Mouse (Mus musculus) heart, embryonic 13.5 days (tissue): ENCODE results near the gene Gsg1l. TPM values are rescaled to one million over a fixed set of nuclear protein-coding genes. Genes with fewer than 3 reads are reported as not detected.

Experiments used
- ATAC-seq: fragments of 200-750 bp; cut with Nextera tagmentation; 2 replicates; pipeline ENCODE4 v1.8.0; 2017; ENCODE audit warnings: moderate TSS enrichment; ENCODE audit not compliant: insufficient number of reproducible peaks, low FRiP score, low TSS enrichment; ENCODE audit errors: extremely low read depth
- H3K27ac ChIP-seq: fragments of 300-500 bp; sonication (generic); replicated peaks from 2 replicates; pipeline ENCODE4 v1.5.1; 2015; ENCODE audit warnings: moderate library complexity, mild to moderate bottlenecking, inconsistent platforms
- H3K27me3 ChIP-seq: fragments of 300-500 bp; sonication (generic); replicated peaks from 2 replicates; pipeline ENCODE4 v1.6.1; 2015; ENCODE audit warnings: mild to moderate bottlenecking, inconsistent platforms
- H3K36me3 ChIP-seq: fragments of 300-500 bp; sonication (generic); 2 replicates; pipeline ENCODE4 v1.6.1; 2015; ENCODE audit warnings: mild to moderate bottlenecking, inconsistent platforms
- H3K4me1 ChIP-seq: fragments of 300-500 bp; sonication (generic); 2 replicates; pipeline ENCODE4 v1.6.1; 2015; ENCODE audit warnings: inconsistent platforms
- H3K4me2 ChIP-seq: fragments of 300-500 bp; sonication (generic); 2 replicates; pipeline ENCODE4 v1.6.1; 2015; ENCODE audit warnings: inconsistent platforms, mild to moderate bottlenecking, moderate library complexity
- H3K4me3 ChIP-seq: fragments of 300-500 bp; sonication (generic); 2 replicates; pipeline ENCODE4 v1.5.1; 2015; ENCODE audit warnings: moderate library complexity, mild to moderate bottlenecking, inconsistent platforms
- H3K9ac ChIP-seq: fragments of 300-500 bp; sonication (generic); 2 replicates; pipeline ENCODE4 v1.6.1; 2015; ENCODE audit warnings: inconsistent platforms, mild to moderate bottlenecking, moderate library complexity
- H3K9me3 ChIP-seq: fragments of 300-500 bp; sonication (generic); 2 replicates; pipeline ENCODE4 v1.6.1; 2016; ENCODE audit warnings: inconsistent platforms
- WGBS: fragments of 180-500 bp; shearing (Covaris S2); methylation state at CpG from one replicate; pipeline ENCODE4 v1.1.7; 2015; ENCODE audit warnings: mixed read lengths; 5-methylcytosine and 5-hydroxymethylcytosine counted together
- polyA plus RNA-seq: library from polyadenylated mRNA; unstranded; fragments of >200 nt; fragmentation: Nextera tagmentation; extraction: Ambion mirVana; gene quantifications from 2 replicates; pipeline ENCODE4 v1.2.1, GENCODE M21; 2015

The Gsg1l gene
- polyA plus RNA-seq, 1 experiment from 2014 or later = 8.4 TPM

DNA sequence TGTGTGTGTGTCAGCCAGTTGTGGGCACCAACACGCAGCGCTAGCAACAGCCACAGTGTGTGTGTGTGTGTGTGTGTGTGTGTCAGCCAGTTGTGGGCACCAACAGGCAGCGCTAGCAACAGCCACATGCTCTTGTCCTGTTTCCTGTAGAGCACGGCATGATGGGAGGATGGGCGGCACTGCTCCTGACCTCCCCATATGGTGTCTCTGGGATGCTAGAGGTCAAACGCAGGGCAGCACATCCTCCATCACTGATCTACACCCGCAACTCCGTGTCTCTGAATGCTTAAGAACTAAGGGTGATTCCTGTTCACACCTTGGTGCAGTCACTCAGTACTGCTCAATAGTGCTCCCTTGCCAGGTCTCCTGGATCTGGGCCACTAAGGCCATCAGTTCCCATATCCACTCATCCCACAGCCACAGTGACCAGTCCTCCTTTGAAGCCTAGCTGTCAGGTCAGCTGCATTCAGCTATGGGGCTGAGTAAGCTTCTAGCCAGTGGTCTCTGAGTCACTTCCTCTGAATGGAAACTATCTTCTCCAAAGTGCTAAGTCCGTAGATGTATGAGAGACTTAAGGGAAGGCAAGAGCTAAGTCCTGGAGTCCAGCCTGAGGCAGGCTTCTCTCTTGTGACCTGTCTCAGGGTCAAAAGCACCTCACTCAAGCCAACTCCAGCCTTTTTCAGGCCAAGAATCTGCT is 15.2 kb upstream of the Gsg1l start:
- Histone ChIP-seq H3K4me1 (no peaks in the 10 kb centered on the region), H3K27ac (no peak overlapping the region), H3K4me2 (no peak overlapping the region), H3K36me3 (peaks cover 63% of the 10 kb centered on the region), H3K9ac (no peak overlapping the region), H3K4me3 (no peak overlapping the region), H3K27me3 (no peaks in the 10 kb centered on the region), H3K9me3 (no peaks in the 10 kb centered on the region)
- ATAC-seq = no peak
- 68% methylated on average over 7 of the region's 9 CpGs for WGBS

DNA sequence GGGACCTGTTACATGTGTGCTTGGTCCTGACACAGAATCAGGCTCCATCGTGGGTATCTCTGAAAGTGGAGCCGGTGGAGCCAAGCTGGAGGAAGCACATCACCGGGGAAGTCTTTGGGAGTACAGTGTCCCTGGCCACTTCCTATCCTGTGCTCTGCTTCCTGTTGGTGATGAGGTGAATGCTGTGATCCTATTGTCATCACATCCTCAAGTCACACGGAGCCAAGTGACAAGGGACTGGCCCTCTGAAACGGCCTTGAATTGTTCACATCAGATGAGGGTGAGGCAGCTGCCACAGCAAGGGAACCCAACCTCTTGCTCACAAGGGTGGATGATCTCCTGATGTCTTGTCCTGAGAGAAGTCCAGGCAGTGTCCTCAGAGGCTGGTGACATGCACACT is 14.4 kb upstream of the Gsg1l start:
- Histone ChIP-seq H3K27ac (peak overlapping the region; percentile 24; the same call in 1 of the 2 replicates), H3K4me3 (no peak overlapping the region), H3K4me1 (no peaks in the 10 kb centered on the region), H3K4me2 (no peak overlapping the region), H3K36me3 (peaks cover 56% of the 10 kb centered on the region), H3K9ac (no peak overlapping the region), H3K9me3 (no peaks in the 10 kb centered on the region), H3K27me3 (no peaks in the 10 kb centered on the region)
- 38% methylated on average over 5 of the region's 5 CpGs for WGBS
- no peak for ATAC-seq

DNA sequence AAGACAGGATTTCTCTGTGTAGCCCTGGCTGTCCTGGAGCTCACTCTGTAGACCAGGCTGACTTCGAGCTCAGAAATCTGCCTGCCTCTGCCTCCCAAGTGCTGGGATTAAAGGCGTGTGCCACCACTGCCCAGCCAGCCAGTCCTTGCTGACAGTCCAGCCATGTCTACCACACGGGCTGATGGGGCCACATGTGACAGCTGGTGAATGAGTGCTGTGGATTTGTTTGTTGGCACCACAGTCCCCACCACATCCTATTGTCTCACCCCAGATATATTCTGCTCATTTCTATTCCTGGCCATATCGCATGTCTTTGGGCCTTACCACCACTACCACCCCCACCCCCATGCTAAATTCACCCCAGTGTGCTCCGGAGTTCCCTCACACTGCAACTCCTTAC is 12.5 kb upstream of the Gsg1l start:
- peaks cover 37% of the 10 kb centered on the region for H3K36me3 ChIP-seq
- no peaks in the 10 kb centered on the region for H3K27me3 ChIP-seq
- no peaks in the 10 kb centered on the region for H3K9me3 ChIP-seq
- no peak overlapping the region for H3K27ac ChIP-seq
- H3K4me2 ChIP-seq = no peak overlapping the region
- H3K9ac ChIP-seq = no peak overlapping the region
- no peak for ATAC-seq
- H3K4me3 ChIP-seq = no peak overlapping the region
- WGBS = 87% methylated on average over 5 of the region's 5 CpGs
- H3K4me1 ChIP-seq = no peaks in the 10 kb centered on the region

DNA sequence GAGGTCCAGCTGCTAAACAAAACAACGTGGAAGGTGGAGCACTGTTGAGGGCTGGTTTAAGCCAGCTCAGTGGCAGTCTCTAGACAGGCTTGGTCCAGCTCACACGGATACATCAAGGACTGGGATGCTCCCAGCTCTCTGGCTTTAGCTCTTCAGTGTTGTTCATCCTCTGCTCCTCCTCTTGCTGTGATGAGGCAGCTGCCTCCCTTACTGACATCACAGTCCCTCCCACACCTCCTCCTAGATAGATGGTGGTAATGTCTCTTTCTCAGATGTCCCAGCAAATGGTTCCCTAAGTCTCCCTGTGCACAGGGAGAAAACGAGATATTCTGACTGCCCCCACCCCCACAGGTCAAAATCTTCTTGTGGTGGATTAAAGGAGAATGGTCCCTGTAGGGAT is 11.0 kb upstream of the Gsg1l start:
- H3K27ac ChIP-seq = no peak overlapping the region
- no peak overlapping the region for H3K4me2 ChIP-seq
- no peaks in the 10 kb centered on the region for H3K9me3 ChIP-seq
- H3K4me3 ChIP-seq = no peak overlapping the region
- no peak overlapping the region for H3K9ac ChIP-seq
- 0 out of 2 replicates have a peak, but pooled peaks cover 3% of the 10 kb centered on the region for H3K4me1 ChIP-seq
- H3K27me3 ChIP-seq = no peaks in the 10 kb centered on the region
- 18% methylated on average over 3 of the region's 3 CpGs for WGBS
- no peak for ATAC-seq
- peaks cover 23% of the 10 kb centered on the region for H3K36me3 ChIP-seq

DNA sequence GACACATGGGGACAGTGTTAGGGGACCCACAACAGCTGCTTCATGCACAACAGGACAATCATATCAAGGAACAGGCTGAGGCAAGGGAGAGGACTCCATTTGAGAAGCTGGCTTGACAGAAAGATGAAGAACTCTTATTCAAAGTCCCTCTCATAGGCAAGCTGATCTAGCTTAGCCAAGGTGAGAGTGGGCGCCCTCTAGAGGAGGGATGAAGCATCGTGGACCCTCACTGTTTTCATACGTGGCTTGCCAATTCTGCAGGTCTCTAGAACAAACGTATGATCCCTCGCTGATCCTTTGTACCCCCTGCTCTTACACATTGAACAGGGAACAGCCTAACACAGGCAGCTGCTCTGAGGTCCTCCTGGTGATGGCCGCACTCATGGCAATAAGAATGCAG is 7.6 kb upstream of the Gsg1l start:
- ATAC-seq = peak; percentile 16; the same call in 1 of the 2 replicates
- Histone ChIP-seq H3K36me3 (no peaks in the 10 kb centered on the region), H3K4me3 (no peak overlapping the region), H3K4me1 (peaks cover 28% of the 10 kb centered on the region), H3K9me3 (no peaks in the 10 kb centered on the region), H3K27me3 (peaks cover 15% of the 10 kb centered on the region), H3K9ac (no peak overlapping the region), H3K27ac (no peak overlapping the region), H3K4me2 (no peak overlapping the region)
- WGBS = 14% methylated on average over 6 of the region's 6 CpGs

- no peak overlapping the region for H3K4me2 ChIP-seq
- 18% methylated on average over 6 of the region's 6 CpGs for WGBS
- H3K4me1 ChIP-seq = peaks cover 40% of the 10 kb centered on the region
- H3K4me3 ChIP-seq = no peak overlapping the region
- no peak for ATAC-seq
- H3K9ac ChIP-seq = no peak overlapping the region
- no peaks in the 10 kb centered on the region for H3K36me3 ChIP-seq
- peaks cover 31% of the 10 kb centered on the region for H3K27me3 ChIP-seq
- no peaks in the 10 kb centered on the region for H3K9me3 ChIP-seq
- H3K27ac ChIP-seq = no peak overlapping the region
Measured at GRCm38 (mm10) chr7:126088155-126088554, 5.9 kb upstream of the Gsg1l start.

DNA sequence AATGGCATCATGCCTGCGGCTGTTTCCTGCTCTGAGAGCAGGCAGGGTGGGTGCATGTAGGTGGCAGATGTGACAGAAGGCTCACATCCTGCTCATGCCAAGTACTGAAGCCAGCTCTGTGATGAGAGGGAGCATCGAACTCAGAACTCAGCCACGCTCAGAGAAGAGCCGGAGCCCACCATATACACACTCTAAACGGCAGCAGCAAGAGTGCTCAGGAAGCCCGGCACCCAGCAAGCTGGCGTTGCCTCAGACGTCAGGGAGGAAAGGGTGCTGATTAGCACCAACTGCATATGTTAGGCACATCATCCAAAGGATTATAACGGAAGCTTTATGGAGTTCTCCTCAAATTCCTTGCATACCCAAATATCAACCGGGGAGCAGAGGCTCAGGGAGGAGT is 5.4 kb upstream of the Gsg1l start:
- H3K9ac ChIP-seq = no peak overlapping the region
- no peak overlapping the region for H3K4me3 ChIP-seq
- WGBS = 50% methylated on average over 10 of the region's 10 CpGs
- H3K4me2 ChIP-seq = no peak overlapping the region
- peaks cover 46% of the 10 kb centered on the region for H3K4me1 ChIP-seq
- no peak for ATAC-seq
- H3K9me3 ChIP-seq = no peaks in the 10 kb centered on the region
- no peak overlapping the region; the same call in 1 of the 2 replicates for H3K27ac ChIP-seq
- H3K36me3 ChIP-seq = no peaks in the 10 kb centered on the region
- peaks cover 36% of the 10 kb centered on the region for H3K27me3 ChIP-seq

GRCm38 (mm10) chr7:126086321-126086741 is 4.1 kb upstream of the Gsg1l start:
- Histone ChIP-seq H3K9me3 (no peaks in the 10 kb centered on the region), H3K9ac (peak overlapping the region; percentile 62), H3K27me3 (peaks cover 49% of the 10 kb centered on the region), H3K4me2 (peak overlapping the region; percentile 27; the same call in 1 of the 2 replicates), H3K4me1 (peaks cover 50% of the 10 kb centered on the region), H3K4me3 (no peak overlapping the region), H3K36me3 (no peaks in the 10 kb centered on the region), H3K27ac (peak overlapping the region; percentile 33; the same call in 1 of the 2 replicates)
- ATAC-seq = no peak
- 28% methylated on average over 6 of the region's 6 CpGs for WGBS

GRCm38 (mm10) chr7:126085154-126085553 is 2.9 kb upstream of the Gsg1l start:
- WGBS = 85% methylated on average over 9 of the region's 9 CpGs
- peaks cover 54% of the 10 kb centered on the region for H3K4me1 ChIP-seq
- peaks cover 61% of the 10 kb centered on the region for H3K27me3 ChIP-seq

DNA sequence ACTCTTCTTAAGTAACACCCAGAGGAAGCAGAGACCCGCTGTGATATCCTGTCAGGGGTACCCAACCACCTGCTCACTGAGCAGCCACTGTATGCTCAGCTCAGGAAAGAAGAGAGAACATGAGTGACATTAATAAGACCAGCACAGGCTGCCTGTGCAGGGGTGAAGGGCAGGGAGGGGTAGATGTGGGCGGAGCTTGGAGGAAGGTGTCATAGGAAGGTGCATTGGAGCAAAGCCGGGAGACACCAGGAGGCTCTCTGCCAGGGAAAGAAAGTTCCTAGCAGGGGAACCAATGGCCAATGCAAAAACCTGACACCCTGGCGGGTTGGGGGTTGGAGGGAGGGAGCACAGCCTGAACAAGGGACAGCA is 1.8 kb upstream of the Gsg1l start:
- no peak for ATAC-seq
- Histone ChIP-seq H3K36me3 (no peaks in the 10 kb centered on the region), H3K27me3 (peaks cover 72% of the 10 kb centered on the region)

More at GRCm38 (mm10) chr7:126085154-126085553, 2.9 kb upstream of the Gsg1l start:
- Histone ChIP-seq H3K9ac (no peak overlapping the region), H3K27ac (no peak overlapping the region), H3K4me3 (no peak overlapping the region), H3K9me3 (no peaks in the 10 kb centered on the region), H3K36me3 (no peaks in the 10 kb centered on the region), H3K4me2 (no peak overlapping the region)
- ATAC-seq = no peak

GRCm38 (mm10) chr7:126083341-126083979 is 1.2 kb upstream of the Gsg1l start:
- Histone ChIP-seq H3K27me3 (peaks cover 76% of the 10 kb centered on the region), H3K36me3 (no peaks in the 10 kb centered on the region), H3K9me3 (no peaks in the 10 kb centered on the region), H3K9ac (0 out of 2 replicates have a peak overlapping the region, but pooled peaks have one; percentile 40), H3K4me3 (no peak overlapping the region), H3K4me1 (peaks cover 54% of the 10 kb centered on the region), H3K4me2 (no peak overlapping the region), H3K27ac (no peak overlapping the region)
- ATAC-seq = no peak
- 16% methylated on average over 9 of the region's 9 CpGs for WGBS

More for the DNA sequence above, 1.8 kb upstream of the Gsg1l start:
- Histone ChIP-seq H3K9ac (0 out of 2 replicates have a peak overlapping the region, but pooled peaks have one; percentile 2), H3K4me1 (peaks cover 54% of the 10 kb centered on the region), H3K4me2 (no peak overlapping the region), H3K9me3 (no peaks in the 10 kb centered on the region), H3K4me3 (no peak overlapping the region), H3K27ac (no peak overlapping the region)
- 26% methylated on average over 4 of the region's 4 CpGs for WGBS
